Mouse (Mus musculus) kidney, adult 2 months (tissue): ENCODE data around the gene Srp14.

Experiments
- CTCF ChIP-seq: fragments of 200-500 bp; conservative IDR thresholded peaks from 2 replicates; pipeline ENCODE4 v1.5.1; 2011; ENCODE audit warnings: low read depth, mild to moderate bottlenecking, control low read depth, low read length, moderate library complexity, mixed read lengths; ENCODE audit not compliant: insufficient read depth, insufficient read length
- POLR2A ChIP-seq: fragments of 200-500 bp; IDR thresholded peaks from one replicate; pipeline ENCODE4 v1.6.1; 2011; ENCODE audit warnings: low read depth, low read length, control low read depth

DNA sequence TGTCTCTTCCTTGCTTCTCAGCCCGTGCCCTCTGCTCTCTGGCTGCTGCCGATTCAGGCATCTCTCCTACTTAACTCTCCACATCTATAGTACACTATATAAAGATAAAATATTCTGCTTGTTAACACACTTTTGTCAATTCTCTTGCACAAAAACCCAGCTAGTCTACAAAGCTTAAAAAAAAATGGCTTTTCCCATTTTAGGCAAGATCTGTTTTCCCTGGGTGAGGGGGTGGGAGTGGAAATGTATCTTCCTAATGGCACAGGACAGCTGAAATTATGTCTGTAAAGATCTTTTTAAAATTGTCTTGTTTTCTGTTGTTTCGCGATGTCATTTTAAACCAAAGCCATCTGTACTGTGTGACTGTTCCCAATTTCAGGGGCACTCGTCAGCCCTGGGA, 16.0 kb downstream of the Srp14 start:
- TF ChIP-seq POLR2A (no peak), CTCF (no peak)
